In the genomic region with DNA sequence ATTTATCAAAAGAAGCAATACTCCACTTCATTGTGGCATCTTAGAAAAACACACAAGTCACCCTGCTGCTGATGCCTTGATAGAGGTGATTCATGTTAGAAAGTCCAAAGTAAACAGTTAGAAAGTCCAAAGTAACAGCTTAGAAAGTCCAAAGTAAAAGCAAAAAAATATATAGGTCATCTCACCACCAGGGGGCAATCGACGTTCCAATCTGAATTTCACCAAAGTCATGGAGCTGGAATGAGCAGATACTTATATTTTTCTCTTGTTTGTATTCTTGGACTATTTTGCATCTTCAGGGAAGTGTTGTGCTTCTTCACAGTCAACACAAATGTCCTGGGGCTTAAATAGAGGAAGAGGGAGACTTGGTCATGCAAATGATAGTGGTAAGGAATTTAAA, we compare ENCODE assay signal across 8 mouse cellular contexts.
A peak's percentile ranks its signal among the peaks of the same experiment; 100 is the strongest.
DNase-seq lines count a peak whose midpoint lies in the region; ATAC-seq lines count a peak whose summit lies in the region.
"Had no signal": no experiment of that assay in that cellular context is flagged by ENCODE, and none has a peak within 500 bp of the region (broad histone marks: within the 10 kb centered on the region; RNA-seq: fewer than 3 reads in every experiment).

No protein-coding gene starts in this region.

- no peak overlapping the region for H3K9ac ChIP-seq in kidney, embryonic 15.5 days
- no peak overlapping the region for H3K9ac ChIP-seq in embryonic facial prominence, embryonic 11.5 days (replicated peaks; ENCODE audit: low read length)

- H3K9me3 ChIP-seq in kidney, embryonic 15.5 days (replicated peaks), result no peaks in the 10 kb centered on the region
- no peaks in the 10 kb centered on the region for H3K9me3 ChIP-seq in embryonic facial prominence, embryonic 11.5 days (replicated peaks; ENCODE audit: control insufficient read depth, low read length)

- WGBS in kidney, embryonic 15.5 days, result 26% methylated on average over 2 of the region's 2 CpGs
- 25% methylated on average over 2 of the region's 2 CpGs for WGBS in embryonic facial prominence, embryonic 11.5 days

- H3K27me3 ChIP-seq in kidney, embryonic 15.5 days, result no peaks in the 10 kb centered on the region
- H3K27me3 ChIP-seq in embryonic facial prominence, embryonic 11.5 days (ENCODE audit: control insufficient read depth, insufficient read depth, low read length), result no peaks in the 10 kb centered on the region

- H3K4me2 ChIP-seq in kidney, embryonic 15.5 days, result no peak overlapping the region
- H3K4me2 ChIP-seq in embryonic facial prominence, embryonic 11.5 days (ENCODE audit: low read depth, low read length), result no peak overlapping the region

- no peaks in the 10 kb centered on the region for H3K36me3 ChIP-seq in kidney, embryonic 15.5 days
- no peaks in the 10 kb centered on the region for H3K36me3 ChIP-seq in embryonic facial prominence, embryonic 11.5 days (replicated peaks; ENCODE audit: control insufficient read depth, insufficient read depth, low read depth, low read length)

- DNase-seq in kidney, adult 9 months, result peak; percentile 25
- DNase-seq in 3T3-L1 (ENCODE audit: low read depth, low spot score), result peak; percentile 59
- DNase-seq in ES-CJ7 (ENCODE audit: low read depth, low spot score), result peak; percentile 8
- DNase-seq in embryonic facial prominence, embryonic 11.5 days (ENCODE audit: low spot score), result peak; percentile 64

- H3K4me3 ChIP-seq in kidney, embryonic 15.5 days (replicated peaks), result no peak overlapping the region
- H3K4me3 ChIP-seq in embryonic facial prominence, embryonic 11.5 days (ENCODE audit: low read depth, low read length), result no peak overlapping the region
- H3K4me3 ChIP-seq: myocyte had no signal

- ATAC-seq in kidney, embryonic 15.5 days (replicated peaks; ENCODE audit: low FRiP score), result no peak
- ATAC-seq in embryonic facial prominence, embryonic 11.5 days (replicated peaks; ENCODE audit: insufficient number of reproducible peaks, low FRiP score, low TSS enrichment, low read depth), result no peak
- no peak for ATAC-seq in cerebellum, adult (ENCODE audit: insufficient number of reproducible peaks, low FRiP score, low TSS enrichment)
- ATAC-seq in erythroblast, adult 5-6 weeks (replicated peaks; ENCODE audit: low FRiP score, poor library complexity, severe bottlenecking), result no peak

- H3K27ac ChIP-seq in kidney, embryonic 15.5 days, result no peak overlapping the region
- H3K27ac ChIP-seq in embryonic facial prominence, embryonic 11.5 days (replicated peaks; ENCODE audit: low read depth, low read length), result no peak overlapping the region

- no peaks in the 10 kb centered on the region for H3K4me1 ChIP-seq in kidney, embryonic 15.5 days
- H3K4me1 ChIP-seq in embryonic facial prominence, embryonic 11.5 days (ENCODE audit: control insufficient read depth, insufficient read depth, low read length), result no peaks in the 10 kb centered on the region

Comparison
In these comparisons a context has a peak if more than half of its experiments do, and no peak if none do; other contexts are left out.
1. DNase-seq: peak in every context shown above with its lines; median percentile 64 in embryonic facial prominence, embryonic 11.5 days; 59 in 3T3-L1; 25 in kidney, adult 9 months; 8 in ES-CJ7.